Mouse (Mus musculus) megakaryocyte-erythroid progenitor cell, adult 5-6 weeks (primary cell): ENCODE data around the gene Slco6d1. TPM values are rescaled to one million over a fixed set of nuclear protein-coding genes. Genes with fewer than 3 reads are reported as not detected.
"Not testable (repeated sequence)": the region's sequence is repeated elsewhere in the genome, so short reads cannot be mapped to it uniquely, and the experiment has no call there.

ENCODE experiments used
- ATAC-seq: replicated peaks from 2 replicates; pipeline ENCODE4 v1.8.0; 2016; ENCODE audit warnings: mild to moderate bottlenecking, inconsistent platforms; ENCODE audit not compliant: severe bottlenecking, poor library complexity, low FRiP score, low TSS enrichment
- total RNA-seq, 2 experiments: library from RNA; stranded (forward) in 1 of 2; stranded (reverse) in 1 of 2; fragments of 200-1000, 215-1000 nt in 1 of 2; fragments of >200 nt in 1 of 2; fragmentation: Nextera tagmentation in 1 of 2; gene quantifications; 2 replicates each; pipeline ENCODE4 v1.2.3; 2014 to 2017

The Slco6d1 gene
- total RNA-seq (2014; fragmentation: Nextera tagmentation) (not detected in 2 replicates), total RNA-seq (2017) (not detected in 2 replicates)

GRCm38 (mm10) chr1:98420824-98421223 is at the start of gene Slco6d1:
TSS of gene Slco6d1 (plus strand) at chr1:98421124.
- ATAC-seq: no peak

GRCm38 (mm10) chr1:98392001-98392400 is 28.9 kb upstream of the Slco6d1 start:
- ATAC-seq: no peak

GRCm38 (mm10) chr1:98447929-98448328 is 27.0 kb downstream of the Slco6d1 start:
- no peak for ATAC-seq

- ATAC-seq: not testable (repeated sequence)
Observed at GRCm38 (mm10) chr1:98459224-98459623, 38.3 kb downstream of the Slco6d1 start.

GRCm38 (mm10) chr1:98476381-98476780 is 55.5 kb downstream of the Slco6d1 start:
- not testable (repeated sequence) for ATAC-seq

- no peak for ATAC-seq
Observed at GRCm38 (mm10) chr1:98479243-98479642, 58.3 kb downstream of the Slco6d1 start.

GRCm38 (mm10) chr1:98505982-98506381 is 85.1 kb downstream of the Slco6d1 start:
- ATAC-seq: no peak

- no peak for ATAC-seq
Observed at GRCm38 (mm10) chr1:98522977-98523376, 102.1 kb downstream of the Slco6d1 start.

GRCm38 (mm10) chr1:98523537-98523936 is 102.6 kb downstream of the Slco6d1 start:
- no peak for ATAC-seq

GRCm38 (mm10) chr1:98528368-98528767 is 107.4 kb downstream of the Slco6d1 start:
- ATAC-seq: not testable (repeated sequence)

- 0 out of 2 replicates have a peak, but pooled peaks have one; percentile 30 for ATAC-seq
Observed at GRCm38 (mm10) chr1:98545372-98545771, 124.4 kb downstream of the Slco6d1 start.

- no peak for ATAC-seq
Observed at GRCm38 (mm10) chr1:98554388-98554787, 133.5 kb downstream of the Slco6d1 start.

- no peak for ATAC-seq
Observed at GRCm38 (mm10) chr1:98565701-98566100, 144.8 kb downstream of the Slco6d1 start.
